Mouse (Mus musculus): ENCODE measurements around the gene Nucb1.

GRCm38 (mm10) chr7:45530643-45531042 is 20.4 kb upstream of the Nucb1 start:
- TF ChIP-seq GATA1 (IDR thresholded peaks at IDR 0.05; ENCODE audit: low read length) (no peak), TAL1 (IDR thresholded peaks at IDR 0.05; ENCODE audit: low read length) (no peak)

Data from erythroblast, embryonic 14.5 days (primary cell).